Mouse (Mus musculus) stomach, postnatal 0 days (tissue): ENCODE results near the gene Abca2. TPM values are rescaled to one million over a fixed set of nuclear protein-coding genes. Genes with fewer than 3 reads are reported as not detected.
"Not testable (repeated sequence)": the region's sequence is repeated elsewhere in the genome, so short reads cannot be mapped to it uniquely, and the experiment has no call there.

ENCODE experiments used
- ATAC-seq: fragments of 200-750 bp; cut with Nextera tagmentation; 2 replicates; pipeline ENCODE4 v1.8.0; 2017; ENCODE audit not compliant: low FRiP score, low TSS enrichment
- DNase-seq: peaks from one replicate; pipeline ENCODE4 v3.0.0-alpha.2; 2016; ENCODE audit warnings: low spot score
- H3K27ac ChIP-seq: fragments of 300-500 bp; sonication (generic); replicated peaks from 2 replicates; pipeline ENCODE4 v1.5.1; 2014; ENCODE audit warnings: mild to moderate bottlenecking, control low read depth
- H3K27me3 ChIP-seq: fragments of 300-500 bp; sonication (generic); 2 replicates; pipeline ENCODE4 v1.6.1; 2014; ENCODE audit warnings: low read length; ENCODE audit not compliant: control insufficient read depth, insufficient read depth
- H3K36me3 ChIP-seq: fragments of 300-500 bp; sonication (generic); 2 replicates; pipeline ENCODE4 v1.6.1; 2014; ENCODE audit warnings: low read length, mixed read lengths; ENCODE audit not compliant: control insufficient read depth, insufficient read depth
- H3K4me1 ChIP-seq: fragments of 300-500 bp; sonication (generic); replicated peaks from 2 replicates; pipeline ENCODE4 v1.6.1; 2014; ENCODE audit warnings: antibody characterized with exemption; ENCODE audit not compliant: control insufficient read depth, insufficient read depth
- H3K4me2 ChIP-seq: fragments of 300-500 bp; sonication (generic); replicated peaks from 2 replicates; pipeline ENCODE4 v1.6.1; 2014; ENCODE audit warnings: low read depth, mild to moderate bottlenecking, control low read depth, moderate library complexity
- H3K4me3 ChIP-seq: fragments of 300-500 bp; sonication (generic); 2 replicates; pipeline ENCODE4 v1.5.1; 2014; ENCODE audit warnings: low read depth, low read length, control low read depth
- H3K9ac ChIP-seq: fragments of 300-500 bp; sonication (generic); 2 replicates; pipeline ENCODE4 v1.6.1; 2014; ENCODE audit warnings: mild to moderate bottlenecking, low read length, control low read depth, mixed read lengths
- H3K9me3 ChIP-seq: fragments of 300-500 bp; sonication (generic); 2 replicates; pipeline ENCODE4 v1.6.1; 2016; ENCODE audit warnings: low read length; ENCODE audit not compliant: control insufficient read depth
- CTCF ChIP-seq: IDR thresholded peaks from 2 replicates; pipeline ENCODE4 v1.5.1; 2016; ENCODE audit warnings: antibody characterized with exemption, low read depth, mild to moderate bottlenecking, moderate library complexity
- EP300 ChIP-seq: optimal IDR thresholded peaks from 2 replicates; pipeline ENCODE3; 2016; ENCODE audit warnings: antibody characterized with exemption
- WGBS: fragments of 180-500 bp; shearing (Covaris S2); extraction: QIAGEN DNeasy Blood & Tissue Kit; methylation state at CpG from one replicate; pipeline ENCODE4 v1.1.7; 2014; 5-methylcytosine and 5-hydroxymethylcytosine counted together
- polyA plus RNA-seq: library from polyadenylated mRNA; unstranded; fragments of >200 nt; fragmentation: Nextera tagmentation; extraction: Ambion mirVana; gene quantifications from 2 replicates; pipeline ENCODE4 v1.2.1, GENCODE M21; 2015

Abca2 gene
- polyA plus RNA-seq, 1 experiment from 2014 or later: 1.7 TPM

GRCm38 (mm10) chr2:25402377-25402971 is 26.0 kb upstream of the Abca2 start:
- Histone ChIP-seq H3K27ac (no peak overlapping the region; the same call in 1 of the 2 replicates), H3K4me1 (no peaks in the 10 kb centered on the region; the same call in 1 of the 2 replicates), H3K27me3 (no peaks in the 10 kb centered on the region), H3K4me3 (peak overlapping the region; percentile 60), H3K9ac (peak overlapping the region; percentile 64; the same call in 1 of the 2 replicates), H3K9me3 (no peaks in the 10 kb centered on the region), H3K4me2 (peak overlapping the region; percentile 77), H3K36me3 (no peaks in the 10 kb centered on the region)
- DNase-seq (peak; percentile 93), ATAC-seq (peak; percentile 36)
- 3% methylated on average over 13 of the region's 13 CpGs for WGBS
- peak; percentile 85 for TF ChIP-seq CTCF
- TF ChIP-seq EP300: no peak

DNA sequence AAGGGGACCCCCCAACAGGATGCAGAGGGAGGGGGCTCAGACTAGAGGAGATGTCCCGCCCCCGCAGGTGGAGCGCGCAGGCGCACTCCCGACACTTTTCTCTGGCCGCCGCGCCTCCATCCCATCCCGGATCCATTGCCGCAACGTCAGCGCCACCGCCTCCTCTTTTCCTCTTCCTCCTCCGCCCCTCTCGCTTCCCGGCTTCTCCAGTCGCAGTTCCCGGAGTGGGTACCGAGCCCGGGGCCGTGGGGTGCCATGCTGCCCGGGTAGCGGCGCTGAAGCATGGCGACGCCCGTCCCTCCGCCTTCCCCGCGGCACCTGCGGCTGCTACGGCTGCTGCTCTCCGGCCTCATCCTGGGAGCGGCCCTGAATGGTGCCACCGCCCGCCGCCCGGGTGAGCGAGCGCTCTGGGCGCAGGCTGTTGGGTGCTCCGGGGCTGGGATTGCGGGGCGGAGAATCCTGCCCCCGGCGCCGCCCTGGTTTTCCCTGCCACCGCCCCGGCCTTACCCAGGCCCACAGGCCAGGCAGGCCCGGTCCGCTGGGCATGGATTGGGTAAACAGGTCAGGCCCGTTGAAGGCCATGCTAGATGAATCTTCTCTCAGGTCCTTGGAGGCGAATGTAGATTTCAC is 25.4 kb upstream of the Abca2 start:
- Histone ChIP-seq H3K27me3 (no peaks in the 10 kb centered on the region), H3K27ac (peak overlapping the region; percentile 56), H3K4me3 (peak overlapping the region; percentile 60), H3K4me1 (no peaks in the 10 kb centered on the region; the same call in 1 of the 2 replicates), H3K9ac (peak overlapping the region; percentile 64), H3K9me3 (no peaks in the 10 kb centered on the region), H3K36me3 (no peaks in the 10 kb centered on the region), H3K4me2 (peak overlapping the region; percentile 77)
- ATAC-seq (peak; percentile 73), DNase-seq (peak; percentile 78)
- WGBS: 2% methylated on average over 49 of the region's 54 CpGs
- TF ChIP-seq CTCF (no peak), EP300 (no peak)

GRCm38 (mm10) chr2:25403994-25404393 is 24.5 kb upstream of the Abca2 start:
- H3K27me3 ChIP-seq: no peaks in the 10 kb centered on the region
- 76% methylated on average over 4 of the region's 4 CpGs for WGBS
- no peaks in the 10 kb centered on the region for H3K9me3 ChIP-seq
- H3K9ac ChIP-seq: no peak overlapping the region
- peak overlapping the region; percentile 60; the same call in 1 of the 2 replicates for H3K4me3 ChIP-seq
- TF ChIP-seq EP300: no peak
- no peak for TF ChIP-seq CTCF
- no peaks in the 10 kb centered on the region; the same call in 1 of the 2 replicates for H3K4me1 ChIP-seq
- ATAC-seq (no peak), DNase-seq (no peak)
- H3K27ac ChIP-seq: no peak overlapping the region
- H3K36me3 ChIP-seq: peaks cover 3% of the 10 kb centered on the region; the same call in 1 of the 2 replicates
- H3K4me2 ChIP-seq: no peak overlapping the region

DNA sequence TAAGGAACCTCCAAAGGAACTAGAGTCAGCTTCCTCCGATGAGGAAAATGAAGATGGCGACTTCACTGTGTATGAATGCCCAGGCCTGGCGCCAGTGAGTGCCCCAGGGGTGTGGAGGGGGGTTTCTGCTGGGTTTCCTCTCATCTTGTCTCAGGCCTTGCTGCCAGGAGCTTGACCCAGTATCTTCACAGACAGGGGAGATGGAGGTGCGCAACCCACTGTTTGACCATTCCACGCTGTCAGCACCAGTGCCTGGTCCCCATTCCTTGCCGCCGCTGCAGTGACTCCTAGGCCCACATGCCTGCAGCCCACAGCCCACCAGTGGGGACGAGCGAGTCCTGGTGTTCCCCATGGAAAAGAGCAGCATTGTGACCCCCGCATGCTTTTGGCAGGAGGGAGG is 19.6 kb upstream of the Abca2 start:
- Histone ChIP-seq H3K4me3 (no peak overlapping the region), H3K4me2 (no peak overlapping the region), H3K4me1 (no peaks in the 10 kb centered on the region), H3K27ac (no peak overlapping the region), H3K9ac (no peak overlapping the region), H3K9me3 (no peaks in the 10 kb centered on the region), H3K27me3 (no peaks in the 10 kb centered on the region), H3K36me3 (peaks cover 3% of the 10 kb centered on the region; the same call in 1 of the 2 replicates)
- DNase-seq: no peak
- no peak for TF ChIP-seq CTCF
- no peak for TF ChIP-seq EP300
- ATAC-seq: no peak
- 85% methylated on average over 10 of the region's 10 CpGs for WGBS

DNA sequence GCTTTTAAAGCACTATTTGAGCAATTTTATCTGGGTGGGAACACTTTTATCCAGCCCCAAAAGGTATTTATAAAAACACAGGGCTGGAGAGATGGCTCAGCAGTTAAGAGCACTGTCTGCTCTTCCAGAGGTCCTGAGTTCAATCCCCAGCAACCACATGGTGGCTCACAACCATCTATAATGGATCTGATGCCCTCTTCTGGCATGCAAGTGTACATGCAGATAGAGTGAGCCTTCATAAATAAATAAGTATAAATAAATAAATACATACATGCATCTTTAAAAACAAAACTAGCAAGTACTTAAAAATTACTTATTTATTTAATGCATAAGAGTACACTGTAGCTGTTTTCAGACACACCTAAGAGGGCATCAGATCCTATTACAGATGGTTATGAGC is 15.1 kb upstream of the Abca2 start:
- H3K4me1 ChIP-seq, H3K27ac ChIP-seq, H3K4me2 ChIP-seq, H3K4me3 ChIP-seq, H3K27me3 ChIP-seq, H3K9ac ChIP-seq, DNase-seq, ATAC-seq, H3K9me3 ChIP-seq, H3K36me3 ChIP-seq: not testable (repeated sequence)
- peak; percentile 53 for TF ChIP-seq CTCF

DNA sequence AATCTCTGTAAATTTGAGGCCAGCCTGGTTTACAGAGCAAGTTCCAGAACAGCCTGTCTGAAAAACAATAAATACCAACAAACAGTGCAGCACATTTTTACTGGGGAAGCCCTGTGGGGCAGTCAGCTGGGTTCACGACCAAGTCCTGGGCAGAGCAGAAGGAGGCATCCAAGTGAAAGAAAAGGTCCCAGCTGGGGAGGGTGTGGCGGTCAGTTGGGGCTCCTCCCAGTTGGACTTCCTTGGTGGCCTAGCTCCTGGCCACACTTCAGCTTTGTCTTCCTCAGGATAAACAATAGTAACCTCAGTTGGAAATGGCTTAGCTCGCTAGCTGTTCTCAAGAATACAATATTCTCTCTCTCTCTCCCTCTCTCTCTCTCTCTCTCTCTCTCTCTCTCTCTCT is 11.1 kb upstream of the Abca2 start:
- H3K4me3 ChIP-seq: no peak overlapping the region
- H3K27ac ChIP-seq: no peak overlapping the region
- ATAC-seq (no peak), DNase-seq (no peak)
- H3K27me3 ChIP-seq: no peaks in the 10 kb centered on the region
- TF ChIP-seq CTCF (no peak), EP300 (no peak)
- no peaks in the 10 kb centered on the region for H3K4me1 ChIP-seq
- no peaks in the 10 kb centered on the region for H3K36me3 ChIP-seq
- no peaks in the 10 kb centered on the region for H3K9me3 ChIP-seq
- no peak overlapping the region for H3K9ac ChIP-seq
- H3K4me2 ChIP-seq: no peak overlapping the region
- WGBS: 17% methylated on average over 3 of the region's 3 CpGs
